Mouse (Mus musculus): Measurements from ENCODE around the gene Sez6l.

- no peak for TF ChIP-seq POLR2A (IDR thresholded peaks at IDR 0.05; ENCODE audit: extremely low read depth, insufficient read depth, low read length)
- TF ChIP-seq CTCF (IDR thresholded peaks at IDR 0.05; ENCODE audit: extremely low read depth, insufficient read depth, low read length), result no peak
Measured at GRCm38 (mm10) chr5:112526435-112526834, 50.5 kb downstream of the Sez6l start.
